Mouse (Mus musculus) ES-Bruce4 (cell line): ENCODE data around the gene Myo9b.
"Not testable (repeated sequence)": the region's sequence is repeated elsewhere in the genome, so short reads cannot be mapped to it uniquely, and the experiment has no call there.

Experiments
- CTCF ChIP-seq: IDR thresholded peaks from one replicate; pipeline ENCODE4 v1.8.1; 2011; ENCODE audit warnings: low read depth, low read length
- EP300 ChIP-seq: IDR thresholded peaks from 2 replicates; pipeline ENCODE4 v1.6.1; 2011; ENCODE audit warnings: low read depth, low read length; ENCODE audit not compliant: insufficient read depth
- POLR2A ChIP-seq: IDR thresholded peaks from one replicate; pipeline ENCODE4 v1.8.1; 2011; ENCODE audit warnings: low read length; ENCODE audit not compliant: insufficient read depth

DNA sequence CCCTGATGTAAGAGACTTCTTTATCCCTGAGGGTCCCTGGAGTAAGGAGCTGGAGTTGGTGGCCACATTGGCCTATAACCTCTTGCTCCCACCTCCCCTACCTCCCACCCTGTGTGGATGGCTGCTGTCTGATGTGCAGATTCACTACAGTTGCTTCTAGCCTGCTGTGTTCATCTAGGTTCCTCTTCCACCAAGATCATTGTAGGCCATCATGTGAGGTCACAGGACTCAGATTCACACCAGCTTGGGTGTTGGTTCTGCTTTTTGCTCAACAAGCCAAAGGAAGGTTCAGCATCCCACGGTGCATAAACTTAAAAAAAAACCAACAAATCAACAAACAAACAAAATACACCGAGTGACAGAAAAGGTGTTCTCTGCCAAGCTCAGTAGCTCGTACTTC lies 21.4 kb downstream of the Myo9b start:
- not testable (repeated sequence) for TF ChIP-seq POLR2A, CTCF, EP300
